Mouse (Mus musculus) layer of hippocampus, postnatal 25 days (tissue): ENCODE data around the gene Cep57. TPM values are rescaled to one million over a fixed set of nuclear protein-coding genes. Genes with fewer than 3 reads are reported as not detected.

Experiments
- DNase-seq, 2 experiments: peaks; one replicate each; pipeline ENCODE4 v3.0.0; 2022; ENCODE audit warnings: mixed read lengths in 2 of 2, low spot score in 1 of 2; ENCODE audit errors: extremely low spot score in 1 of 2
- total RNA-seq, 2 experiments: library from RNA; stranded (reverse); gene quantifications; 2 replicates each; pipeline ENCODE4 v1.2.3; 2021

Cep57 gene
- total RNA-seq, result 10 to 100 TPM; 15.6 to 21.2 TPM

GRCm38 (mm10) chr9:13826832-13827405 lies at the start of gene Cep57:
TSS of gene Cep57 (minus strand) at chr9:13827107.
- DNase-seq, result peak; percentile 80 to 91

DNA sequence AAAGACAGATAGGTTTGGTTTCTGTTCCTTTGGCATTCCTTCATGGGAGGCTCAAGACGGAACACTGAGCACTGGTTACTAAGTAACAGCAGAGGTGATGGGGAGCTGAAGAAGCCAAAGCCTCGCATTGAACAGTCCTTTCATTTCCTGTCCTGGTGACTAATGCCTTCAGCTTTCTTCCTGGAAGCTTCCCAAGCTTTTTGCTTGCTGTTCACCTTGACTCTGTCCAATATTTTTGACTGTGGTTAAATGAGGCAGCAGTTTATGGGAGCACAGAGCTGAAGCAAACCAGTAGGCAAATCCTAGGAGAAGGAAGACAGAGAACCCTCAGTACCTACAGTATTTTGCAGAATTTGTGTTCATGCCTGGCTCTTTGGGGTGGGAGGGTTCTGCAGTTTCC lies 48.4 kb upstream of the Cep57 start:
- no peak for DNase-seq

DNA sequence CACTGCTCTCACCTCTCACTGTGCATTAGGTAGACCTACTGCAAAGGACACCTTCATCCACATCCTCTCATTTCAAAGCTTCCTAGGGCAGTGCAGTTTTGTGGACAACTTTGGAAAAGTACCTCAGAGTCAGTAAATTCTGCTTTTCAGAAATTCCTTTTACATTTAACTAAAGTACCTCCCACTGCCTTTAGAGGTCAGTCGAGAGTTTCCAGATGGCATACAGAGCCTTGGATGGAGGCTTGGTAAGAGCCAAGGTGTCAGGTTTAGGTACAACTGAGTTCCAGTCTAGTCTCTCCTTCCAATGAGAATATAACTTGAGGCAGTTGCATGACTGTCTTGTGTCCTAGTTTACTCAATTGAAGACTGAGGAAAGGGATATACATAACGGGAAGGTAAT lies 47.5 kb upstream of the Cep57 start:
- no peak for DNase-seq

- DNase-seq, result no peak
Observed at GRCm38 (mm10) chr9:13871631-13872030, 44.7 kb upstream of the Cep57 start.

DNA sequence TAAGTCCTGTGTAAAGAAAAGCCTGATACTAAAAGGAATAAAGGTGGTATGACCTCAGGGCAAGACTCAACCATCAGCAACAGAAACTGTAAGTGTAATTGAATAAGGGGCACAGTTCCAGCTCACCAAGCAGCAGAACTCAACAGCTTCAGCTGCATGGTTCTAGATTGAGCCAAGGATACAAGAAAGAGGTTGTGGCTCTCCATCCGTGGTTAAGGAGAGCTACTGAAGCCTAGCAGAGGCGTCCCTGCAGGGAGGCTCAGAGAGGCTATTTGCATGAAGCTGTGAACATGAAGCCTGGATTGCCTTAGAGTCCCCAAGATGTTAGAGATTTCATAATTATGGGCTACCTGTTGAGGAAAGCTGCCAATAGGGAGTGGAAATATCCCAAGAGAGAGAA lies 40.7 kb upstream of the Cep57 start:
- DNase-seq, result no peak

- DNase-seq, result no peak
Observed at GRCm38 (mm10) chr9:13856777-13857176, 29.9 kb upstream of the Cep57 start.

DNA sequence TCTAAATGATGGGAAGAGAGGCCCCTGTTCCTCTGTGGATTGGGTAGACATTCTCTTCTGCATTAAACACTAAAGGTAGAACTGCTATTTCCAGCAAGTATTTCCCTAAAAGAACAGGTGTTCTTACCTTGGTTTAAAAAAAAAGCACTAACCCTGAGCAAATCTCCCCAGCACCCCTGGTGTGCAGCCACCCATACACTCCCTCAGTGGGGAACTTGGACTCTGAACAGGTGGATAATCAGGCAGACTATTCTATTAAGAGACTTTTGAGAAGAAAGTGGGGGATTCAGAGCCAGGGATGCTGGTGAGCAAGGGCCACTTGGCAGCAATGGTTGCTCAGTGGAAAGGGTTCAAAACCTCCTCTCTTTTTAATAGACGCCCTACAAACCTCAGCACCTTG lies 29.3 kb upstream of the Cep57 start:
- no peak for DNase-seq

DNA sequence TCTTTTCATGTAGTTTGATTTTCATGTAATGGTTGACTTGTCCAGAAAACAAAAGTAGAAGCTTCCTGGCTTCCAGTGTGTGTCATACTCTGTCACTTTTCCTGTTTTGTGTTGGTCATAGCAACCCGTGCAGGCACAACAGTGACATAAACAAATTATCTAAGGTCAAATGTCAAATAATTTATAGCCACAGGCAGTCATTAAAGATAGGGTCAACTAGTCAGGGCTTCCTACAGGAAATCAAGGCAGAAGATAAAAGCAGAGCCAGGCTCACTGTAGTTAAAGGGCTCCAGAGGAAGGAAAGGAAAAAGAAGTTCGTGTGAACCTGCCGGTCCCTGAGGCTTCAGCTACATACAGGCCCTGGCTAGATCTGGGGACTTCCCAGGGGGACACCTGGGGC lies 27.0 kb upstream of the Cep57 start:
- no peak for DNase-seq

DNA sequence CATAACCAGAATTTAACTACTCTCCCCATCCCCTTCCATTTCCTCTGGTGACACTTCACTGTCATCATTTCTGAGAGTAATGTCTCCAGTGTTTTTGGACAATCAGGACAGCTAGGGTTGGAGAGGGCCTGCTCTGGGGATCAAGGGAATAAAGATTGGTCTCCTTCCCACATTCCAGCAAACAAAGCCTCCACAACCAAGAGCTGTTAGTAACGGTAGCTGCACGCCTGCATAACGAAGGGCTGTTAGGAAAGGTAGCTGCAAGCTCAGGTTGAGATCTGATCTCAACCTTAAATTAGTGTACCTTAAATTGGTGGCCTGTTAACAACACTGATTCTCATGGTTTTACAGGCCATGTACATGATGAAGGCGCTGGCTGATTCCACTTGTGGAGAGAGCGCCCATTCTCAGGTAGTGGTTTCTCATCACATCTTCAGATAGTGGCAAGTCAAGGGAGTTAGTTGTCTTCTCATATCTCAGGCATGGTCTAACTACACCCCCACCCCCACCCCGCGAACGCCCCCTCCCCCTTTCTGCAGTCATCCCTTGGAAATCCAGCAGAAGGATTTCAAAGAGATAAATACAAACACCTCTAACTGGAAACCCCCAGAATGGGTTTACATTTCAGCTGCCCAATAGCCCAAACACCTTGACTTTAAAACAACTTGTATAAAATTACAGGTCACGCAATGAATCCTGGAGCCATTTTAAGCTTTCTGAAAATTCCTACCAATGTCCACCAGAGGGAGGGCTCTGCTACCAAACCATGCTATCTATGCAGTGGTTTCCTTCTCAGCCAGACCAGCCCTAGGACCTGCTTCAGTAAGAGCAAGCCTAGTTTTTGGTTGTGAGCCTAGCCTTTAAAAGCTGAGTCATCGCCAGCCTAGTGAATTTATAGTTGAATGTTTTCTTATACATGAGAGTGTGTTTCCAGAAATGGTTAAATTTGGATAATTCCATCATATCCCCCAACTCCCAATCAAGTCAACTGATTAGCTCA lies 21.9 kb upstream of the Cep57 start:
- no peak for DNase-seq

GRCm38 (mm10) chr9:13847591-13847990 lies 20.7 kb upstream of the Cep57 start:
- no peak for DNase-seq

GRCm38 (mm10) chr9:13836726-13837125 lies 9.8 kb upstream of the Cep57 start:
- DNase-seq, result no peak

GRCm38 (mm10) chr9:13835256-13835655 lies 8.3 kb upstream of the Cep57 start:
- DNase-seq, result no peak

DNA sequence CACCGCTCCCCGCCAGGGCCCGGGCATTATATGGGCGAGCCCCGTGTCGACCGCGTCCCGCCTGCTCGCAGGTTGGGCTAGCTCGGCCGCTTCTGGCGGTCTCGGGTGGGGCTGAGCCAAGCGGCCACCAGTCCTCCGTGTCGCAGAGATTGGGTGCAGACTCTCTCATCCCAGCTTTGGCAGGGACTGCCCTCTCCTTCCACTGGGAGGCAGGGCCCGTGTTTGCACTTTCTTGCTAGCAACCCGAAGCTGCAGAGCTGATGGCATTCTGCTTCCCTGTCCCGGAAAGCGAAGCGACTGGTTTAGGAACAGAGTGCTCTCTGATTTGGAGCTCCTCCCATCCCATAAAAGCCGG lies 1.2 kb upstream of the Cep57 start:
- DNase-seq, result no peak

DNA sequence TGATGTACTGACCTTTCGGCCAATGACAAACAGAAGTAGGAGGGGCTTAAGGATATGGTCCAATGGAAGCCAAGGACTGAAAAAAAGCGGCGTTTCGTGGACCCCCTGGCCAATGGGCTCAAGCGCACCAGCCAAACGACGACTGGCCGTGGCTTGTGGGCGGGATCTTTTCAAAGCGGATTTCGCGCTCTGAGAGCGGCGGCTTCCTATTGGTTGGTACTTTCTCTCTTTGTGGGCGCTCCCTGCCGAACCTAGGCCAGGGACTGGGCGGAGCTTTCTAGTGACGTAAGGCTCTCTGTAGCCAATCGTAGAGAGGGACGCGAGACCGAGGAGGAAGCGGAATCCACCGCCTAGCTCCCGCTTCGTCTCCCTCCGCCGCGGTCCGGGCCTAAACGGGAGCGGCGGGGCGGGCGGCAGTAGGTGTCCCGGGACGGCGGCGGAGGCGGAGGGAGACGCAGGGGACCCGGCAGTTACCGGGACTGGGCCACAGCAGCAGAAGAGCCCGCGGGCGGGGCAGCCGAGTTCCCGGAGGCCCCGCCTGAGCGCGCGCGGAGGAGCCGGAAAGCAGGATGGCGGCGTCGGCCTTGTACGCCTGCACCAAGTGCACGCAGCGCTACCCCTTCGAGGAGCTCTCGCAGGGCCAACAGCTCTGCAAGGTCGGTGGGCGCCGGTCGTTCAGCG lies 639 bp upstream of the Cep57 start, which contains the start of gene Fam76b:
Gene Fam76b (plus strand): TSS at position 311 of the 681 bp plus-strand sequence.
- DNase-seq, result peak; percentile 92

GRCm38 (mm10) chr9:13826391-13826805 lies 509 bp downstream of the Cep57 start:
- DNase-seq, result no peak

DNA sequence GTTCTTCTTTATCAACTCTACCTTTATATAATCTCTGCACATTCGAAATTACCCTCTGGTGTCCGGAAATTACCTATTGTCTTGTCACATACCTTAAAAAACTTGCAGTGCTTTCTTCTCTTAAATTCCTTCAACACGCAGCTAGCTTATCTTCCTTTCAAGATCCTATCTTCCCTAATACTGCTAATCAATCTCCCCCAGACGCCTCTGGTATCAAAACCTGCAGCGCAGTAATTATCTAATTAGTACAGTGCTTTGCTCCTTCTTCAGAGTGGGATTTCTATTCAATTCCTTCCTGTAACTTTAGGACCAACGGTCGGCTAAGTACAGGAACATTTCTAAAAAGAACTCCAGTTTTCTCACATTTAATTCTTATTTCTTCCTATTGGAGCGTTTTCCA lies 1.0 kb downstream of the Cep57 start:
- DNase-seq, result no peak

DNA sequence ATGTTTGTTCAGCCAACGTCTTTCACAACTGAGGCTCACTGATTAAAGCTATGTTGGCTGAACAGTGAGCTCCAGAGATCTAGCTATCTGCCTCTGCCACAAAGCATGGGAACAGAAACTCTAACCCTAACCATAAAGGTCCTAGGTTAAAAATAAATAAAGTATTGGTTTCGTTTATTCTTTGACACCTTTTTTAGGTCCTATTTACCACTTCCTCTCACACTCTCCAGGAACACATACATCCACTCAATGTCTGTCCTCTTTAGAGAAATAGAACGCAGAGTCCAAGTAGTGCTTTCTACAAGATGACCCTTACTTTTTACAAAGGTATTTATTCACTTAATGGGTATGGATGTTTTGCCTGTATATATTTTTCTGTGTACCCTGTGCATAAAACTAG lies 6.1 kb downstream of the Cep57 start:
- DNase-seq, result no peak

DNA sequence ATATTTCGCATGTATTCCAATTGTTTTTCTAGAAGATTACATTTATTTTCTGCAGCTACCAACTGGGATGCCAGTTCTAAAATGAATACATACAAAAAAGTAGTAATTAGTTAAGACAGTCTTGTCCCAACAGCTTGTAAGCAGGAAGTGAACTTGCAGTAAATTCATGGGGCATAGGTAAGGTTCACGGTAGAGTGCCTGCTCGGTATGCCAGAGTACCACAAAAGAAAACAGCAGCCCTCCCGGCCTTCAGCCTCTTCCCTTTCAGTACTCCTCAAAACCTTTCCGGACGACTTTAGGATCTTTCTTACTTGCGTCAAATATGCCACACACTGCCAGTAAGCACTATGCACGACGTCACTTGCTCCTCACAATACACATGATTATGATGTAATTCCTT lies 8.5 kb downstream of the Cep57 start:
- DNase-seq, result no peak

DNA sequence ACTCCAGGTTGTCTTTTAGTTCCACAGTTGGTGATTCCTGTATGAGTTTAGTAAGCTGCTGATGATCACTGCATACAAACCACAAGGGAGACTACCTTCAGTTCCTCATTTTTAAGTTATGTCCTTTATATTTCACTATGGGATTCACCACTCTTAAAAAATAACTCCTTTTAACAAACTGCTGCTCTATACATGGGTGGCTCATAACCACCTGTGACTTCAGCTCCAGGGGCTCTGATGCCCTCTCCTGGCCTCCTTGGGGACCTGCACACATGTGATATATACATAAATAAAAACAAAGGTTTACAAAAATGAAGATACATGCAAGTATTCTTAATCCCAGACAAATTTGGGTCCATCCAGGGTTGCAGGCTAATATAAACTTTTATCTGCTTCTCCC lies 17.0 kb downstream of the Cep57 start:
- no peak for DNase-seq

GRCm38 (mm10) chr9:13807657-13808056 lies 19.2 kb downstream of the Cep57 start:
- no peak for DNase-seq

GRCm38 (mm10) chr9:13806854-13807253 lies 20.1 kb downstream of the Cep57 start:
- DNase-seq, result no peak
